Mouse (Mus musculus) liver, adult 2 months (tissue): ENCODE measurements around the gene Gm20604.

Experiments used
- CTCF ChIP-seq: fragments of 200-500 bp; IDR thresholded peaks from 2 replicates; pipeline ENCODE4 v1.5.1; 2011; ENCODE audit warnings: low read depth, low read length, control low read depth
- POLR2A ChIP-seq: fragments of 200-500 bp; IDR thresholded peaks from 2 replicates; pipeline ENCODE4 v1.6.1; 2011; ENCODE audit warnings: low read length, control low read depth; ENCODE audit not compliant: insufficient read depth; ENCODE audit errors: extremely low read depth

DNA sequence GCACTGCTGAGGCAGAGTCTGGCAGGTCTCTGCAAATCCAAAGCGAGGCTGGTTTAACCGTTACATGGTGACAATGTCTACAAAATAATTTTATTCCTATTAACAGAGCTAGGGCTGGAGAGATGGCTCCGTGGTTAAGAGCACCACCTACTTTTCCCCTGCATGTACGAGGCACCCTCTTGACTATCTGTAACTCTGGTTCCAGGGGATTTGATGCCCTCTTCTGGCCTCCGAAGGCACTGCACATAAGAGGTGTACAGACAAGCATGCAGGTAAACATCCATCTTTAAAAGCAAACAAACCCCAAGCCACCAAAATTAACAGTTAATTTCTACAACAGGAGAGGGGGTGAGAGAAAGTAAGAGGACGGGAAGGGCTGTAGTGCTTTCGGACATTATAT is 2.2 kb downstream of the Gm20604 start:
- peak; percentile 30; the same call in 1 of the 2 replicates for TF ChIP-seq CTCF
- no peak for TF ChIP-seq POLR2A
